8 mouse cellular contexts compared by ENCODE assay signal in genomic region chr1:150099374-150099773, GRCm38 (mm10). TPM values are rescaled to one million over a fixed set of nuclear protein-coding genes. Genes with fewer than 3 reads are reported as not detected.
DNase-seq lines count a peak whose midpoint lies in the region; ATAC-seq and TF ChIP-seq lines count a peak whose summit lies in the region.

No protein-coding gene starts in this region.

- no peaks in the 10 kb centered on the region for H3K36me3 ChIP-seq in heart, adult 2 months (ENCODE audit: control insufficient read depth, insufficient read depth, low read length)
- no peaks in the 10 kb centered on the region for H3K36me3 ChIP-seq in forebrain, postnatal 0 days (ENCODE audit: insufficient read depth)
- H3K36me3 ChIP-seq in megakaryocyte, embryonic 14.5 days (replicated peaks; ENCODE audit: low read length) = no peaks in the 10 kb centered on the region

- ATAC-seq in forebrain, postnatal 0 days = no peak; the same call in 1 of the 2 replicates

- TF ChIP-seq POLR2A in heart, adult 2 months (IDR thresholded peaks at IDR 0.05; ENCODE audit: insufficient read depth, low read depth, low read length) = no peak

- peak overlapping the region; percentile 94 for H3K4me2 ChIP-seq in forebrain, postnatal 0 days (ENCODE audit: low read depth)

- 7% methylated on average over 9 of the region's 9 CpGs for WGBS in heart, adult 2 months
- WGBS in forebrain, postnatal 0 days = 3% methylated on average over 9 of the region's 9 CpGs

- no peaks in the 10 kb centered on the region; the same call in 1 of the 2 replicates for H3K4me1 ChIP-seq in heart, adult 2 months (ENCODE audit: control insufficient read depth, insufficient read depth, low read length)
- no peaks in the 10 kb centered on the region for H3K4me1 ChIP-seq in forebrain, postnatal 0 days (ENCODE audit: insufficient read depth)
- peaks cover 14% of the 10 kb centered on the region for H3K4me1 ChIP-seq in megakaryocyte, embryonic 14.5 days

- peak overlapping the region; percentile 35; the same call in 1 of the 2 replicates for H3K4me3 ChIP-seq in heart, adult 2 months
- peak overlapping the region; percentile 43 for H3K4me3 ChIP-seq in forebrain, postnatal 0 days (ENCODE audit: low read depth, low read length)
- H3K4me3 ChIP-seq in megakaryocyte, embryonic 14.5 days (replicated peaks) = peak overlapping the region; percentile 92

- no peaks in the 10 kb centered on the region for H3K79me2 ChIP-seq in heart, adult 2 months (replicated peaks; ENCODE audit: control insufficient read depth, insufficient read depth, low read length)

- intact Hi-C loops in heart, adult 2 months (cut with DNase I) = no loop called here
- intact Hi-C loops in heart, postnatal 14 days (cut with DNase I) = no loop called here

- peaks cover 2% of the 10 kb centered on the region; the same call in 1 of the 2 replicates for H3K27me3 ChIP-seq in heart, adult 2 months (ENCODE audit: control insufficient read depth, insufficient read depth, low read length)
- H3K27me3 ChIP-seq in forebrain, postnatal 0 days (ENCODE audit: insufficient read depth, low read length) = no peaks in the 10 kb centered on the region
- peaks cover 2% of the 10 kb centered on the region for H3K27me3 ChIP-seq in megakaryocyte, embryonic 14.5 days (replicated peaks)

- no peak for DNase-seq in heart, adult 2 months
- no peak for DNase-seq in heart, postnatal 14 days
- DNase-seq in ES-CJ7 (ENCODE audit: low read depth, low spot score) = peak; percentile 21
- DNase-seq in forebrain, postnatal 0 days = no peak
- DNase-seq in adrenal gland, adult 8-10 months = no peak
- no peak for DNase-seq in layer of hippocampus, postnatal 25 days (ENCODE audit: extremely low spot score in 1 of 2, low spot score in 1 of 2)
- DNase-seq in adipocyte (ENCODE audit: low spot score) = no peak

- no peak overlapping the region for H3K9ac ChIP-seq in heart, adult 2 months (ENCODE audit: low read depth, low read length)
- peak overlapping the region; percentile 40; the same call in 1 of the 2 replicates for H3K9ac ChIP-seq in forebrain, postnatal 0 days

- H3K9me3 ChIP-seq in forebrain, postnatal 0 days (ENCODE audit: low read length) = no peaks in the 10 kb centered on the region
- H3K9me3 ChIP-seq in megakaryocyte, embryonic 14.5 days = no peaks in the 10 kb centered on the region

- no peak for TF ChIP-seq CTCF in heart, adult 2 months (IDR thresholded peaks at IDR 0.05)
- TF ChIP-seq CTCF in forebrain, postnatal 0 days (IDR thresholded peaks at IDR 0.05; ENCODE audit: low read depth) = no peak

- TF ChIP-seq EP300 in heart, adult 2 months (IDR thresholded peaks at IDR 0.05; ENCODE audit: insufficient read depth, low read depth, low read length) = no peak

- H3K27ac ChIP-seq in heart, adult 2 months = peak overlapping the region; percentile 28
- H3K27ac ChIP-seq in forebrain, postnatal 0 days (ENCODE audit: low read depth, low read length) = no peak overlapping the region

RNA-seq across cellular contexts. Expression of gene Ptgs2, which starts 0.5 kb away (rescaled TPM):
- under 1 TPM; 0.57 to 0.66 TPM for total RNA-seq in heart, adult 2 months (2021)
- polyA plus RNA-seq in heart, adult 2 months (2012; rRNA removed) = 0.57 and 0.82 TPM in 2 replicates
- under 1 TPM; 0.41 to 0.44 TPM for total RNA-seq in heart, postnatal 14 days (2021)
- 0.23 and 0.24 TPM in 2 replicates for total RNA-seq in forebrain, postnatal 0 days (2014; rRNA removed)
- 0.08 and 0.21 TPM in 2 replicates for polyA plus RNA-seq in forebrain, postnatal 0 days (2015; fragmentation: Nextera tagmentation; extraction: Ambion mirVana)
- polyA plus RNA-seq in megakaryocyte, embryonic 14.5 days (2012; ENCODE audit: insufficient read depth, low replicate concordance) = 0.07 TPM in 1 of 2 replicates, not detected in the other
- 1 to 10 TPM in 1 of 4 experiments, under 1 TPM in 3; 0.41 to 1.5 (median 0.69) TPM for total RNA-seq in adrenal gland, adult 8-10 months (2022)
- total RNA-seq in layer of hippocampus, postnatal 25 days (2021) = 10 to 100 TPM; 16.5 to 18.5 TPM

Comparison
In these comparisons a context has a peak if more than half of its experiments do, and no peak if none do; other contexts are left out.
1. H3K4me3 ChIP-seq: peak in every context shown above with its lines; median percentile 92 in megakaryocyte, embryonic 14.5 days; 43 in forebrain, postnatal 0 days; 35 in heart, adult 2 months.
2. RNA of gene Ptgs2, which starts 0.5 kb away (total RNA-seq): 16.5 to 18.5 TPM in layer of hippocampus, postnatal 25 days; 0.41 to 1.5 TPM in adrenal gland, adult 8-10 months, 0.57 to 0.66 TPM in heart, adult 2 months, 0.41 to 0.44 TPM in heart, postnatal 14 days and 0.23 to 0.24 TPM in forebrain, postnatal 0 days; every median in the first group is over 4 times any median in the second.